Mouse (Mus musculus) spleen, adult 2 months (tissue): ENCODE results near the gene Myo15b.

Experiments
- CTCF ChIP-seq: fragments of 200-500 bp; IDR thresholded peaks from 2 replicates; pipeline ENCODE4 v1.5.1; 2011; ENCODE audit warnings: mild to moderate bottlenecking, inconsistent platforms; ENCODE audit not compliant: insufficient read depth, insufficient read length, insufficient replicate concordance; ENCODE audit errors: extremely low read depth
- POLR2A ChIP-seq: fragments of 200-500 bp; IDR thresholded peaks from 2 replicates; pipeline ENCODE4 v1.6.1; 2011; ENCODE audit warnings: low read depth, low read length, inconsistent platforms

- TF ChIP-seq POLR2A, result no peak
- TF ChIP-seq CTCF, result no peak
Observed at GRCm38 (mm10) chr11:115900561-115901337, 42.5 kb downstream of the Myo15b start.
